8 mouse cellular contexts compared by ENCODE assay signal in the genomic region with DNA sequence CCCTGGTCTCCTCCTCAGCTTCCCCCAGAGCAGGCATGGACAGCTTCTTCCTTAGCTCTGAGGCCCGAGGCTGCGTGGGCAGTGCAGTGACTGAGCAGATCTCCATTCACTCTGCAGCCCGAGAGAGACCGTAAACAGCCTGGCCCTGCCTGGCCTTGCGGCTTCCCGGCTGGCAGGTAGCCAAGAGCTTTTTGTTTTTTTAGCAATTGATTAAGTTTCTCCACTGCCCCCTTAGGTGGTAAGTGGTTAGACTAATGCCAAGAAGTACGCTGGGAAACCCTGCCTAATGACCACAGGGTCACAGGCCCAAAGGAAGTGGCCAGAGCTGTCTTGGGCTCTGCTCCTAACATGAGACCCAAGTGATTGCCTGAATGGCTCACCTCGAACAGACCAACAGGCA. TPM values are rescaled to one million over a fixed set of nuclear protein-coding genes. Genes with fewer than 3 reads are reported as not detected.
DNase-seq lines count a peak whose midpoint lies in the region; ATAC-seq and TF ChIP-seq lines count a peak whose summit lies in the region.

No protein-coding gene starts in this region.

- H3K4me2 ChIP-seq in liver, embryonic 14.5 days (ENCODE audit: low read depth): no peak overlapping the region

- no peak for TF ChIP-seq EP300 in liver, embryonic 14.5 days (IDR thresholded peaks at IDR 0.05; ENCODE audit: low read depth)

- WGBS in liver, embryonic 14.5 days (ENCODE audit: insufficient replicate concordance): 53% methylated on average over 8 of the region's 8 CpGs

- peak; percentile 43; the same call in 1 of the 2 replicates for ATAC-seq in liver, embryonic 14.5 days (ENCODE audit: insufficient read depth)

- H3K9ac ChIP-seq in liver, embryonic 14.5 days (replicated peaks): no peak overlapping the region

- H3K27me3 ChIP-seq in liver, embryonic 14.5 days (ENCODE audit: control insufficient read depth, insufficient read depth, low read length): no peaks in the 10 kb centered on the region

- no peak for TF ChIP-seq CTCF in liver, embryonic 14.5 days (IDR thresholded peaks at IDR 0.05; ENCODE audit: low read depth)

- H3K36me3 ChIP-seq in liver, embryonic 14.5 days (replicated peaks; ENCODE audit: control insufficient read depth, insufficient read depth, low read depth): no peaks in the 10 kb centered on the region

- DNase-seq in embryo, embryonic 10.5 days (ENCODE audit: low spot score): peak; percentile 7
- no peak for DNase-seq in embryo, embryonic 9.5 days (ENCODE audit: extremely low spot score)
- peak; percentile 80 to 88 for DNase-seq in adrenal gland, postnatal 36 days
- peak; percentile 63 to 70 for DNase-seq in heart, adult 9 months (ENCODE audit: low spot score in 2 of 2)
- peak; percentile 67 for DNase-seq in kidney, adult 18-20 months
- DNase-seq in liver, embryonic 14.5 days (ENCODE audit: low read depth in 3 of 3, low spot score in 3 of 3): no peak
- DNase-seq in ovary, postnatal 10 days (ENCODE audit: low spot score): peak; percentile 44
- no peak for DNase-seq in thymus, postnatal 0 days (ENCODE audit: low spot score)

- no peak overlapping the region for H3K27ac ChIP-seq in liver, embryonic 14.5 days

- no peaks in the 10 kb centered on the region for H3K9me3 ChIP-seq in liver, embryonic 14.5 days (ENCODE audit: control insufficient read depth, low read length)

- H3K4me3 ChIP-seq in liver, embryonic 14.5 days (ENCODE audit: insufficient read depth in 1 of 2, low read depth in 2 of 2, low read length in 2 of 2): no peak overlapping the region

- peaks cover 0 to 4% of the 10 kb centered on the region in 2 experiments; a peak in 1 of 4 replicates for H3K4me1 ChIP-seq in liver, embryonic 14.5 days (replicated peaks; ENCODE audit: control insufficient read depth in 2 of 2, insufficient read depth in 2 of 2, low read length in 1 of 2)

RNA-seq across cellular contexts. Expression of a gene that starts 47.7 kb away (rescaled TPM):
- total RNA-seq in adrenal gland, postnatal 36 days (2021): 100 to 1,000 TPM in 1 of 2 experiments, 10 to 100 TPM in 1; 95.6 to 154 TPM
- 6.8 and 7.4 TPM in 2 replicates for polyA plus RNA-seq in liver, embryonic 14.5 days (2012; rRNA removed)
- 2.2 and 2.3 TPM in 2 replicates for polyA plus RNA-seq in liver, embryonic 14.5 days (2014; fragmentation: Nextera tagmentation; extraction: Ambion mirVana)
- polyA plus RNA-seq in thymus, postnatal 0 days (2015; fragmentation: Nextera tagmentation; extraction: Ambion mirVana): 1.6 and 2.1 TPM in 2 replicates

Comparison
In these comparisons a context has a peak if more than half of its experiments do, and no peak if none do; other contexts are left out.
1. DNase-seq: peak in embryo, embryonic 10.5 days (single experiment), adrenal gland, postnatal 36 days (2 of 2), heart, adult 9 months (2 of 2), kidney, adult 18-20 months (single experiment) and ovary, postnatal 10 days (single experiment); none in embryo, embryonic 9.5 days (single experiment), liver, embryonic 14.5 days (0 of 3) and thymus, postnatal 0 days (single experiment).